Mouse (Mus musculus): ENCODE measurements at regions not wholly inside any gene's neighbourhood (a gene's known extent, or its start where the extent isn't known, plus 50 kb on each side); places are given as distances from the start of the nearest gene placed in this dataset.
"Not testable (repeated sequence)": the region's sequence is repeated elsewhere in the genome, so short reads cannot be mapped to it uniquely, and the experiment has no call there.

- Histone ChIP-seq H3K4me3 (ENCODE audit: control insufficient read depth in 1 of 2, insufficient read depth in 1 of 2, low read depth in 2 of 2, low read length in 2 of 2) (no peak overlapping the region), H3K27me3 (ENCODE audit: control insufficient read depth in 1 of 2, insufficient read depth in 2 of 2, low read length in 2 of 2) (no peaks in the 10 kb centered on the region), H3K36me3 (ENCODE audit: control insufficient read depth in 1 of 2, insufficient read depth in 2 of 2, low read length in 2 of 2) (no peaks in the 10 kb centered on the region), H3K4me1 (ENCODE audit: control insufficient read depth in 1 of 2, insufficient read depth in 2 of 2, low read length in 2 of 2) (no peaks in the 10 kb centered on the region), H3K27ac (ENCODE audit: control insufficient read depth, low read depth, low read length) (no peak overlapping the region), H3K9ac (ENCODE audit: control insufficient read depth, low read depth, low read length, poor library complexity, severe bottlenecking) (no peak overlapping the region), H3K79me2 (ENCODE audit: control insufficient read depth, insufficient read depth, low read length, poor library complexity) (no peaks in the 10 kb centered on the region), H3K9me3 (replicated peaks; ENCODE audit: insufficient read depth, low read length) (no peaks in the 10 kb centered on the region)
- TF ChIP-seq CHD1 (IDR thresholded peaks at IDR 0.05; ENCODE audit: low read depth, low read length) (no peak), MAFK (IDR thresholded peaks at IDR 0.05; ENCODE audit: borderline replicate concordance, low read depth, low read length) (no peak), GABPA (IDR thresholded peaks at IDR 0.05; ENCODE audit: low read depth, low read length) (no peak), POLR2AphosphoS5 (IDR thresholded peaks at IDR 0.05; ENCODE audit: borderline replicate concordance, low read depth, low read length) (no peak), NRF1 (IDR thresholded peaks at IDR 0.05; ENCODE audit: insufficient read depth, low read depth, low read length, poor library complexity, severe bottlenecking) (no peak), TAL1 (IDR thresholded peaks at IDR 0.05; ENCODE audit: low read length) (no peak), EP300 (IDR thresholded peaks at IDR 0.05; ENCODE audit: low read depth in 1 of 2, low read length in 2 of 2) (no peak), MEF2A (IDR thresholded peaks at IDR 0.05; ENCODE audit: extremely low read depth, insufficient replicate concordance, low read depth, low read length, poor library complexity, severe bottlenecking) (no peak), MYC (IDR thresholded peaks at IDR 0.05; ENCODE audit: low read depth, low read length) (no peak), USF2 (IDR thresholded peaks at IDR 0.05; ENCODE audit: borderline replicate concordance in 1 of 2, insufficient read depth in 1 of 2, low read depth in 1 of 2, low read length in 2 of 2) (no peak), NELFE (IDR thresholded peaks at IDR 0.05; ENCODE audit: low read depth, low read length) (no peak)
- DNase-seq (ENCODE audit: low read depth, low spot score): no peak
Observed at GRCm38 (mm10) chr10:11531343-11531742, 188.1 kb downstream of the Epm2a start.

GRCm38 (mm10) chr10:11555376-11555775, 212.2 kb downstream of the Epm2a start:
- H3K9ac ChIP-seq (ENCODE audit: control insufficient read depth, low read depth, low read length, poor library complexity, severe bottlenecking); H3K4me3 ChIP-seq (ENCODE audit: control insufficient read depth in 1 of 2, insufficient read depth in 1 of 2, low read depth in 2 of 2, low read length in 2 of 2); H3K27me3 ChIP-seq (ENCODE audit: control insufficient read depth in 1 of 2, insufficient read depth in 2 of 2, low read length in 2 of 2); H3K4me1 ChIP-seq (ENCODE audit: control insufficient read depth in 1 of 2, insufficient read depth in 2 of 2, low read length in 2 of 2); DNase-seq (ENCODE audit: low read depth, low spot score); H3K27ac ChIP-seq (ENCODE audit: control insufficient read depth, low read depth, low read length); H3K36me3 ChIP-seq (ENCODE audit: control insufficient read depth in 1 of 2, insufficient read depth in 2 of 2, low read length in 2 of 2); H3K9me3 ChIP-seq (replicated peaks; ENCODE audit: insufficient read depth, low read length); H3K79me2 ChIP-seq (ENCODE audit: control insufficient read depth, insufficient read depth, low read length, poor library complexity): not testable (repeated sequence)

GRCm38 (mm10) chr10:11570523-11571055, 227.4 kb downstream of the Epm2a start:
- H3K27ac ChIP-seq (ENCODE audit: control insufficient read depth, low read depth, low read length): no peak overlapping the region
- DNase-seq (ENCODE audit: low read depth, low spot score): no peak
- H3K9me3 ChIP-seq (replicated peaks; ENCODE audit: insufficient read depth, low read length): no peaks in the 10 kb centered on the region
- no peak overlapping the region for H3K9ac ChIP-seq (ENCODE audit: control insufficient read depth, low read depth, low read length, poor library complexity, severe bottlenecking)
- no peak overlapping the region for H3K4me3 ChIP-seq (ENCODE audit: control insufficient read depth in 1 of 2, insufficient read depth in 1 of 2, low read depth in 2 of 2, low read length in 2 of 2)
- no peaks in the 10 kb centered on the region for H3K27me3 ChIP-seq (ENCODE audit: control insufficient read depth in 1 of 2, insufficient read depth in 2 of 2, low read length in 2 of 2)
- no peaks in the 10 kb centered on the region for H3K36me3 ChIP-seq (ENCODE audit: control insufficient read depth in 1 of 2, insufficient read depth in 2 of 2, low read length in 2 of 2)
- no peak for TF ChIP-seq CTCF (IDR thresholded peaks at IDR 0.05 in 2 of 3, conservative IDR thresholded peaks at IDR 0.05 in 1 of 3; ENCODE audit: control insufficient read depth in 1 of 3, insufficient read depth in 1 of 3, low read depth in 2 of 3, low read length in 3 of 3, poor library complexity in 1 of 3, severe bottlenecking in 1 of 3)
- no peak for TF ChIP-seq MYC (IDR thresholded peaks at IDR 0.05; ENCODE audit: low read depth, low read length)
- no peak for TF ChIP-seq UBTF (IDR thresholded peaks at IDR 0.05; ENCODE audit: borderline replicate concordance, insufficient read depth, low read depth, low read length)
- TF ChIP-seq USF1 (IDR thresholded peaks at IDR 0.05; ENCODE audit: low read depth, low read length): no peak
- H3K4me1 ChIP-seq (ENCODE audit: control insufficient read depth in 1 of 2, insufficient read depth in 2 of 2, low read length in 2 of 2): no peaks in the 10 kb centered on the region
- H3K79me2 ChIP-seq (ENCODE audit: control insufficient read depth, insufficient read depth, low read length, poor library complexity): no peaks in the 10 kb centered on the region

Data from MEL (cell line).